Mouse (Mus musculus) cerebellum, postnatal 25 days (tissue): ENCODE measurements around the gene Numa1.
"Not testable (repeated sequence)": the region's sequence is repeated elsewhere in the genome, so short reads cannot be mapped to it uniquely, and the experiment has no call there.

Experiments used
- DNase-seq, 2 experiments: peaks; one replicate each; pipeline ENCODE4 v3.0.0; 2021; ENCODE audit warnings: mixed read lengths in 2 of 2

The Numa1 gene

GRCm38 (mm10) chr7:101938348-101938747 lies 4.4 kb downstream of the Numa1 start:
- peak; percentile 47 to 48 for DNase-seq

GRCm38 (mm10) chr7:101939758-101940157 lies 5.8 kb downstream of the Numa1 start:
- no peak for DNase-seq

DNA sequence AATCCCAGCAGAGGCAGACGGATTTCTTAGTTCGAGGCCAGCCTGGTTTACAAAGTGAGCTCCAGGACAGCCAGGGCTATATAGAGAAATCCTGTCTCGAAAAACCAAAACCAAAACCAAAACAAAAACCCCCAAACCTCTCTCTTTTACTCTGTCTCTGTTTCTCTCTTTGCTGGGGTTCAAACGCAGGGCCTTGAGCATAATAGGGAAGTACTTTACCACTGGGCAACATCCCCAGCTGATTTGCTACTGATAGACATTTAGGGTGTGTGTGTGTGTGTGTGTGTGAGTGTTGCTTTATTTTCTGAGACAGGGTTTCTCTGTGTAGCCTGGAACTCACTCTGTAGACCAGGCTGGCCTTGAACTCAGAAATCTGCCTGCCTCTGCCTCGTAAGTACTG lies 15.1 kb downstream of the Numa1 start:
- DNase-seq, result not testable (repeated sequence)

GRCm38 (mm10) chr7:101951648-101952047 lies 17.7 kb downstream of the Numa1 start:
- DNase-seq, result no peak

DNA sequence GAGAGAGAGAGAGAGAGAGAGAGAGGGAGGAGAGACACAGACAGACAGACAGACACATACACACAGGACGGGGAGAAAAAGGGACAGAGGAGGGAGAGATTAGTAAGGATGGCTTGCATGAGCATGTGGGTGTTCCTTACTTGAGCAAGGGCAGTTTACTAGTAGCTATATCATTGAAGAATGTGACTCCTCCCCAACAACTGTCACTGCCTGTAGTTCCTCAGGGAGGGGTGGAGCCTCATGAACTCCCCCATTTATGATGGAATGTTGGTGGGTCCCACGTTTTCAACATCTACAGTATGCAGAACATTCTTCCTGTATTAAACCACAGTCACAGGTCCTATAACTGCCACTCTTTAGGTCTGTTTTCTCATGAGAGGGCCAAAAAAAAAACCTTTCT lies 18.2 kb downstream of the Numa1 start:
- no peak for DNase-seq

GRCm38 (mm10) chr7:101954163-101954562 lies 20.3 kb downstream of the Numa1 start:
- no peak for DNase-seq

GRCm38 (mm10) chr7:101955276-101955675 lies 21.4 kb downstream of the Numa1 start:
- DNase-seq, result no peak

GRCm38 (mm10) chr7:101955862-101956261 lies 22.0 kb downstream of the Numa1 start:
- no peak for DNase-seq

- no peak for DNase-seq
Measured at GRCm38 (mm10) chr7:101956481-101956880, 22.6 kb downstream of the Numa1 start.

GRCm38 (mm10) chr7:101956911-101957310 lies 23.0 kb downstream of the Numa1 start:
- DNase-seq, result no peak

GRCm38 (mm10) chr7:101962829-101963228 lies 28.9 kb downstream of the Numa1 start:
- DNase-seq, result no peak

- DNase-seq, result no peak
Measured at GRCm38 (mm10) chr7:101963621-101964020, 29.7 kb downstream of the Numa1 start.

GRCm38 (mm10) chr7:101964551-101964950 lies 30.6 kb downstream of the Numa1 start:
- no peak for DNase-seq

GRCm38 (mm10) chr7:101965606-101966005 lies 31.7 kb downstream of the Numa1 start:
- no peak for DNase-seq

DNA sequence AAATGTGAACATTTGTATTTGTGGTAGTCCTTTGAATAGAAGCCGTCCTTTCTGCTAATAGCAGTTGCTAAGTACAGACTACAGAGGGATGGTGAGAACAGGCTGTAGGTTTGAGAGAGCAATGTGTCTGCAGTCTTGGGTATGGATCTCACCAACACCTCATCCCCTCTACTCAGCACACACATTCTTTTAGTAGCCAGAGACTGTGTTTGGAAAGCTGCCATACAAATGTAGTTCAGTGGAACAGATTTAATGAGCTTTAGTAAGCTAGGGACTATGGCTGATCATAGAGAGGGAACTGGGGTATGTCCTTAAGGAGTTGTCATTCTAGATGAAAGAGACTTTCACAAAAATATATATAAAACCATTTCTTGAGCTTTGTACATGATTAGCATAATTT lies 33.3 kb downstream of the Numa1 start:
- no peak for DNase-seq

GRCm38 (mm10) chr7:101968751-101969150 lies 34.8 kb downstream of the Numa1 start:
- DNase-seq, result peak; percentile 37 to 57

DNA sequence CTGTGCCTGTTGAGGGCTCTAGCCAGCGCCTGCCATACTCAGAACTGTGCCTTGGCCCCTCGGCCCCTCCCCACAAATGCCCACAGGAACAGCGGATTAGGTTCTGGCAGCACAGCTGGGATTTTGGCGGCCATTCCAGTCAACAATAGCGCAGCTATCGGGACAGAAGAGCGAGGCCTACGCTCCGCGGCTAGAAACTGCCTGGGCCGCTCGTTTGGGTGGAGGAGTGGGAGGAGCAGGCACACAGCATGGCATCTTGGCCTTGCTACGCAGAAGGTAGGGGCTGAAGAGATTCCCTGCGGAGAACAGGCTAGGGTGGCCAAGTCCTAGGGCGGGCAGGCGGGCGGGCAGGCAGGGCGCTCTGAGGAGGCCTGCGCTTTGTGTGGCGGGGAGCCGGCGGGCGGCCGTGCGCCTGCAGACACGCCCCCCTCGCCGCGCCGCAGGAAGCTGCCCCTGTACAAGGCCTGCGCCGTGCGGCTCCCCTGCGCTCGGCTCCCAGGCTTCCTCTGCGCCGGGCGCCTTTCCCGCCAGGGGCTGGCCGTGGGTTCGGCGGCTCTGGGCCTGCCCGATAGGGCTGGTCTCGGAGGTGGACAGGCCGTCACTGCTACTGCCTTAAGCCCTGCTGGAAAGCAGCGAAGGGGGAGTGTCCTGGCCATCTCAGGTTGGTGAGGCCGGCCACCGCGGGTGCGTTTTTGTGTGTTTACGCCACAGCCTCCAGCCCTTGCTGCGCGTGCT lies 36.0 kb downstream of the Numa1 start:
- peak; percentile 89 to 91 for DNase-seq

- DNase-seq, result peak; percentile 89 to 92
Measured at GRCm38 (mm10) chr7:101970429-101970775, 36.5 kb downstream of the Numa1 start.

GRCm38 (mm10) chr7:101970821-101971461 lies 37.0 kb downstream of the Numa1 start:
- peak; percentile 86 for DNase-seq

DNA sequence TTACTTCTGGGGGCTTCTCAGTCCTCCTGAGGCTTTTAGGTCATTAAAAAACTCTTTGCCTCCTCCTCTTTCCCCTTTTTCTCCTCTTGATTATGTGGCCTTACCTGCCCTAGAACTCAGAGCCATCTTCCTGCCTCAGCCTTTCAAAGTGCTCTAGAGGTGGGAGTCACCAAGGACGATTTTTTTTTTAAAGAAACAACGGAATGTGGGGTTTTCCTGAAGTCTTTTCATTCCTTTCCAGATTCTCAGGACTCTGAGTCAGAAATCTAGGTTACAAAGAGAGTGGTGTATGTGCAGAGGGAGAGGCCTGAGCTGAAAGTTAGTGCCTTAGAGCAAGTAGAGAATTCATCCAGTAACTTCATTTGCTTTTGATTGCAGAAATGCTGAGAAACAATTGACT lies 37.8 kb downstream of the Numa1 start:
- no peak for DNase-seq

DNA sequence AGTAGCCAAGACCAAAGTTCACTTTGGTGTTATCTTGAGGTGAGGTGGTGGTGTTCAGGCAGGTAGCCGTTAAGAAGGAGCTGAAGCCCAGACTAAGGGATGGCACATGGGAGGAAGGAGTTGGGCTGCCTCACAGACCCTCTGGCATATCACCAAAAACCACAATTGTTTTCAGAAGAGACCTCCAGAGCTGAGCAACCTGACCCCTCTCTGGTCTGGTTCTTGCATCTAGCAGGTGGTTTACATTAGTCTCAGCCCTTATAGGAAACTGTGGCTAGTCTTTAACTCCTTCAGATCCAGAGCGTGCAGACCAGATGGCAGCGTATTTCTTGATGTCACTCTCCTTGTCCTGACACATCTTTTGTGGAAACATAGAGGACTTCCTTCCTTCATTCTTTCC lies 39.8 kb downstream of the Numa1 start:
- DNase-seq, result no peak

- peak; percentile 54 to 66 for DNase-seq
Measured at GRCm38 (mm10) chr7:101974505-101974904, 40.6 kb downstream of the Numa1 start.

DNA sequence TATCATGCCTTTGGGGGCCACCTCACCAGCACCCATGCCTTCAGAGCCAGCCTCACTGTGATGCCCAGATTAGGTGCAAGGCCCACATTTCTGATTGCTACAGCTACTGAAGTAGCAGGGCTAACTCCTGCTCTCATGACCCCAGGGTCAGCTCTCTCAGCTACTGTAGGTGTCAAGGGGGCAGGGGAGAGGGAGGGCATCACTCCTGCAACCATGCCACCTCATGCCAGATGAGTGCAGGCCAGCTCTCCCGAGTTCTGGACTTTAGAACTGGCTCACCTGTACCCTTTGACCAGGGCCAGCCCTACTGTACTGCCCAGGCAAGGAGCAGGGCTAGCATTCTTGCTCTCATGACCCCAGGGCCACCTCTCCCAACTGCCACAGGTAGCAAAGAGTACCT lies 48.8 kb downstream of the Numa1 start:
- no peak for DNase-seq

DNA sequence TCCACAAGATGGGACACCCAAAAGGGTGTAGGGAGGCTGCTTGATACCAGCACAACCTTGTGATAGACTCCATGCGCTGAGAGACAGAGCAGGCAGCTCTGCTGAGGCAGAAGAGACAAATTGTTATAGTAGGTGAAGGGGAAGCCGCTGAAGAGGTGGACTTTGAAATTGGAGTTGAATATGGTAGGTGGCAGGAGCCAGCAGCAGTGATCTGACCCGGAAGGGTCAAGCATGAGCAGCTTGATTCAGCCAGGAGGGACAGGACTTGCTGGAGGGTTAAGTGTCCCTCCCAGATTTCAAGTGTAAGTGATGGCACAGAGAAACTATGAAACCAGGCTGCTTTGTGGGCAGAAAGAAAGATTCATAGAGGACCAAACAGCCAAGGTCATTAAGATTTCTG lies 51.2 kb downstream of the Numa1 start:
- DNase-seq, result no peak

GRCm38 (mm10) chr7:101994241-101994640 lies 60.3 kb downstream of the Numa1 start:
- DNase-seq, result no peak
